Comparison of ENCODE assay signal across 8 mouse cellular contexts in the genomic region with DNA sequence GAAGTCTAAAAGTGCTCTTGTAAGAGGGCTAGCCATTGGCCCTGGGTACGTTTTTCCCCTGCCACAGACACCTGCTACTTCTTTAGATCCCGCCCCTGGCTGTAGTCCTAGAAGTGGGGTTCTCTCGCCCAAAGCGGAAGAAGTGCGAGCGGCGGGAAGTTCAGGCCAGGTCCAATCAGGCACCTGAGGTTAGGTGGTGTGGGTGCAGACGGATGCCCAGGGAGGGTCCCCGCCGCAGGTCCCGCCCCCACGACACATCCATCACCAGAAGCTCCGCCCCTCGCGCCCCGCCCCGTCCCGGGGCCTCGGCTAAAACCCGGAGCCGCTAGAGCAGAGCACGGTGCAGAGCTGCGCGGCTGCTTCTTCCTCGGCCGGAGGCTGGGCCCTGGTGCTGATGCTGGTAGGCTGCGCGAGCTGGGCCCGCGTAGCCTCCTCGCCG. TPM values are rescaled to one million over a fixed set of nuclear protein-coding genes. Genes with fewer than 3 reads are reported as not detected.
DNase-seq lines count a peak whose midpoint lies in the region.

Gene Slain1 (plus strand): TSS at position 333 of the 439 bp plus-strand sequence.

- H3K27me3 ChIP-seq in midbrain, embryonic 10.5 days (ENCODE audit: low read depth, poor library complexity, severe bottlenecking), result no peaks in the 10 kb centered on the region

- peaks cover 58% of the 10 kb centered on the region for H3K4me1 ChIP-seq in midbrain, embryonic 10.5 days

- no peaks in the 10 kb centered on the region for H3K9me3 ChIP-seq in midbrain, embryonic 10.5 days (replicated peaks)

- 1% methylated on average over 32 of the region's 32 CpGs for WGBS in midbrain, embryonic 10.5 days

- intact Hi-C loops in left cerebral cortex, postnatal 36 days (cut with DNase I), result loop anchor here (5.0 kb wide), 2 partner anchors 42 to 98 kb away; no protein-coding TSS in a partner anchor

- H3K27ac ChIP-seq in midbrain, embryonic 10.5 days (replicated peaks), result peak within 1 kb of the TSS; percentile 97

- DNase-seq in adrenal gland, adult (ENCODE audit: inconsistent age in 2 of 2, low spot score in 1 of 2), result peak; percentile 73 to 85
- DNase-seq in cerebellum, postnatal 36 days, result peak; percentile 95 to 98
- peak; percentile 23 to 51 for DNase-seq in gastrocnemius, postnatal 4 days (ENCODE audit: low spot score in 2 of 2)
- peak; percentile 83 for DNase-seq in kidney, adult 11 months
- peak; percentile 89 to 93 for DNase-seq in left cerebral cortex, postnatal 36 days (ENCODE audit: low spot score in 2 of 2)
- peak; percentile 95 for DNase-seq in midbrain, embryonic 10.5 days (ENCODE audit: low spot score)
- peak; percentile 82 to 86 for DNase-seq in right cerebral cortex, postnatal 36 days (ENCODE audit: low spot score in 2 of 2)
- DNase-seq in urinary bladder, postnatal 36 days (ENCODE audit: low spot score in 2 of 2), result peak; percentile 35 to 61

- H3K4me3 ChIP-seq in midbrain, embryonic 10.5 days, result peak within 1 kb of the TSS; percentile 99

- H3K36me3 ChIP-seq in midbrain, embryonic 10.5 days, result no peaks in the 10 kb centered on the region

RNA-seq across cellular contexts. Expression of gene Slain1, which starts in this region (rescaled TPM):
- under 1 TPM; 0.44 to 0.47 TPM for total RNA-seq in gastrocnemius, postnatal 4 days (2021)
- total RNA-seq in left cerebral cortex, postnatal 36 days (2021), result 10 to 100 TPM; 46.2 to 48.1 TPM
- 4.6 and 8.3 TPM in 2 replicates for polyA plus RNA-seq in midbrain, embryonic 10.5 days (2016; fragmentation: Nextera tagmentation; extraction: Ambion mirVana)

Comparison
In these comparisons a context has a peak if more than half of its experiments do, and no peak if none do; other contexts are left out.
1. Peak in every context shown above with its lines: DNase-seq, H3K4me3 ChIP-seq and H3K27ac ChIP-seq.
2. RNA of gene Slain1 (total RNA-seq): 46.2 to 48.1 TPM in left cerebral cortex, postnatal 36 days; 0.44 to 0.47 TPM in gastrocnemius, postnatal 4 days; every median in the first group is over 10 times any median in the second.
3. Peak in DNase-seq in gastrocnemius, postnatal 4 days; RNA of the gene not detected or under 1 TPM.
4. DNase-seq: peak in every context shown above with its lines; median percentile 96 in cerebellum, postnatal 36 days; 95 in midbrain, embryonic 10.5 days; 91 in left cerebral cortex, postnatal 36 days; 84 in right cerebral cortex, postnatal 36 days; 83 in kidney, adult 11 months; 79 in adrenal gland, adult; 48 in urinary bladder, postnatal 36 days; 37 in gastrocnemius, postnatal 4 days.